Mouse (Mus musculus): ENCODE measurements around the gene Hsdl1.

GRCm38 (mm10) chr8:119604996-119605395, 30.0 kb upstream of the Hsdl1 start, which contains the start of gene Taf1c:
- TF ChIP-seq CTCF (IDR thresholded peaks at IDR 0.05) = peak; percentile 91
- TF ChIP-seq EP300 (IDR thresholded peaks at IDR 0.05) = no peak
